Mouse (Mus musculus) left cerebral cortex, postnatal 36 days (tissue): ENCODE data around the gene Coq7. TPM values are rescaled to one million over a fixed set of nuclear protein-coding genes. Genes with fewer than 3 reads are reported as not detected.

Source experiments
- DNase-seq, 2 experiments: peaks; one replicate each; pipeline ENCODE4 v3.0.0; 2021 to 2022; ENCODE audit warnings: low spot score in 2 of 2, mixed read lengths in 1 of 2
- intact Hi-C: fragments of 180-260 bp; cut with DNase I; formaldehyde crosslinking; loops from one replicate; pipeline ENCODE4 v1.15.1; 2025
- total RNA-seq, 2 experiments: library from RNA; stranded (reverse); gene quantifications; 2 replicates each; pipeline ENCODE4 v1.2.3; 2021

Gene Coq7
- total RNA-seq = 10 to 100 TPM; 30.8 to 37.6 TPM

DNA sequence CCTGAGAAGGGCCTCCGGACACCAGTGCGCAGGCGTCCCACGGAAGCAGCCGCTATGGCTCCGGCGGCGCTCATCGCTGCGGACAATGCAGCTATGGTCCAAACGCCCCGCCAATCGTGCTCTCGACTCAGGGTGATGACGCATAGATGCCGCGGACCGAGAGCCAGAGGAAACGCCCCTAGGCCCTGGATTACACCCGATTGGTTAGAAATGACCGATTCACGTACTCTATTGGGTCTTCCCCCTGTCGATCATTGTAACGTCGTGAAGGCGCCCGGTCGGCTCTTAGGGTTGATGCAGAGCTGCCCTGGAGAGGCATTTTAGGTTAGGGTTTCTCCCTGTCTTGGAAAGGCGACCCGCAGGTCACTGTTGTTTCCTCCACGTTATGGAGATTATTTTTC, at the start of gene Coq7:
Coq7 (minus strand) TSS at position 179 of the 401 bp plus-strand sequence.
- intact Hi-C loops = no loop called here

GRCm38 (mm10) chr7:118579938-118580337, 46.8 kb upstream of the Coq7 start:
- no peak for DNase-seq
- intact Hi-C loops = no loop called here

More for the DNA sequence above, at the start of gene Coq7:
- DNase-seq = peak; percentile 93 to 96

DNA sequence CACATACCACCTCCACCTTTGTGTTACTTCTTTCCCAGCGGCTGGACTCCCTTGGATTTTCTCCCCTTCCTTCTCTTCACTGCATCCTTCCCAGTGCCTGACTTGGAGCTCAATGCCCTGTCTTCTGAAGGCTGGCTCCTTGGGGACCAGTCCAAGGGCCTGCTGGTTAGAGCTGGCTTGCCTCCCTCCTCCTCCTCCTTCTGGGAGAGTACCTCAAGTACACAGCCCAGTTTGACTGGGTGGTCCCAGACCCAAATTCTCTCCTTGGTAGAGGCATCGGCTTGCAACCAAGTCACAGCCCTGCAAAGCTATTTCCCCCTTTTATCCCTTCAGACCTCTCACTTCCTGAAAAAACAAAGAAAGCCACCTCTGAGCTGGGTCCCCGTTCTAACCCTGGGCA, 45.1 kb upstream of the Coq7 start:
- DNase-seq = no peak
- intact Hi-C loops = no loop called here

- intact Hi-C loops = no loop called here
- DNase-seq = no peak
Observed at GRCm38 (mm10) chr7:118572039-118572438, 38.9 kb upstream of the Coq7 start.

GRCm38 (mm10) chr7:118571350-118571749, 38.2 kb upstream of the Coq7 start:
- DNase-seq = no peak
- intact Hi-C loops = no loop called here

- no peak for DNase-seq
- intact Hi-C loops = no loop called here
Observed at GRCm38 (mm10) chr7:118569121-118569543, 36.0 kb upstream of the Coq7 start.

DNA sequence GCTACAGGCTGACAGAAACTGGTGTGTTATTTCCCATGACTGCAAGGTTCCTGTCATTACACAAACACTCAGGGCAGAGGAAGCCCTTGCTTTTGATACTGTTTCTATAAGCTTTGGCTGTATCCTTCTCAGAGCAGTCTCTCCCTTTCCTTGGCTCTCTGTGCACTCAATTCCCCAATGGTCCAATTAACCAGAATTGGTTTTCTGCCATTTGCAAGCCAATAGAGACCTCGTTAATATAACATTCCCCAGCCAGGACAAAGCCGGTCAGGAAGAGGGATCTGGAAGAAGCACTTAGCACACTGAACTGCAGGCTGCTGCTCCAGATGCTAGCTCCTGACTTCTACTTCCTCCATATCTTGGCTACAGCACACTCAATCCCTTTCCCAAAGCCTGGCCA, 21.1 kb upstream of the Coq7 start:
- no peak for DNase-seq

DNA sequence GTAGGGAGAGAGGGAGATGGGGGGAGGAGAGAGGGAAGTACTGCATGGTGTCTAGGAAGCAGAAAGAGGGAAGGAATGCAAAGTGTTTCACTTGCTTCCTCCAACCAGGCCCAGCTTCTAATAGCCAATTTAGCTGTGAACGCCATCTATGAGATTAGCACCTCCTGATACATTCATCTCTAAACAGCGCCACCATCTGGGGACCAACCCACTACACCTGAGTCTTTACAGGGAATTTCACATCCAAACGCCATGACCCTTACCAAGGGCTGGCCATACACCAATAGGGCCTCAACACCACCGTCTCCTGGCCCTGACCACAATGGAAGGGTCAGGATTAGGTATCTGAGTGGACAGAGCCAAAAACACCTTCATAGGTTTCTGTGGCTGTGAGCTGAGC, 20.7 kb upstream of the Coq7 start:
- intact Hi-C loops = no loop called here
- no peak for DNase-seq

More for the DNA sequence above, 21.1 kb upstream of the Coq7 start:
- intact Hi-C loops = no loop called here

GRCm38 (mm10) chr7:118547451-118547850, 14.3 kb upstream of the Coq7 start:
- DNase-seq = no peak
- intact Hi-C loops = no loop called here

- DNase-seq = no peak
- intact Hi-C loops = no loop called here
Observed at GRCm38 (mm10) chr7:118544128-118544527, 11.0 kb upstream of the Coq7 start.

DNA sequence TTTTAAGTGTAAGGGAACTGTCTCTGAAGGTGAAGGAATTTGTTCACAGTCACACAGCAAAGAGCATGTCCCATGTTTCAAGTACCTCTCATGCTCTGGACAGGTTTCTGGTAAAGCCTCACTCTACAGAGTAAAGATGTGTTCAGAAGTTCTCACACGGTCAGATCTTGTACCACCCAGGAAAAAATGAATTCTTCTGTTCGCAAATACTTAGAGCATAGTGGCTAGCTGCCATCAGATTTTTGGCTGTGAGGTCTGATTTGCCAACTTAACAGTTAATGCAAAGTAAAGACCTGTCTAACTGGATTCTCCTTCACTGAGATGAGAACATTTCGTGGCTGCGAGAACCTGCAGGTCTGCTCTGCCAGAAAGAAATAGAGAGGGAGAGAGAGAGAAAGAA, 1.9 kb upstream of the Coq7 start:
- intact Hi-C loops = no loop called here
- no peak for DNase-seq

- intact Hi-C loops = no loop called here
Observed at GRCm38 (mm10) chr7:118534326-118534725, 1.2 kb upstream of the Coq7 start.

GRCm38 (mm10) chr7:118532519-118533177, 508 bp downstream of the Coq7 start:
- DNase-seq = peak; percentile 95 to 97
- intact Hi-C loops = no loop called here

More at GRCm38 (mm10) chr7:118534326-118534725, 1.2 kb upstream of the Coq7 start:
- no peak for DNase-seq

DNA sequence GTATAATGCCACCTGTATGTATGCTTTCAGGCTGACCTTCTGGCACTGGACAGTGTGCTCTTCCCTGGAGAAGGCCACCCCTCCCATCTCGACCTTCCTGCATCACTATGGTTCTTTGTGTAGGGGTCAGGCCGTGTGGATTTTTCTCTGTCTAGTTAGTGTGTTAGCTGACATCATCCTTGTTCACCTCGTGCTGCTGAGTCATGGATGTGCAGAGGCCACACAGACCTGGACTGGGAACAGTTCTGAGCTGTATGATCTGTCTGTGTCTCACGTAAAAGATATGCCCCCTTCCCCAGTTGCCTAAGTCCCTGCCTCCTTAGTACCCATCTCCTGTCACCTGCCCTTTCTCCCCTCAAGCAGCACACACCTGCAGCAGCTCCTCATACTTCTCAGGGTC, 6.2 kb downstream of the Coq7 start:
- intact Hi-C loops = no loop called here
- no peak for DNase-seq

- intact Hi-C loops = no loop called here
- no peak for DNase-seq
Observed at GRCm38 (mm10) chr7:118522077-118522476, 11.1 kb downstream of the Coq7 start.

DNA sequence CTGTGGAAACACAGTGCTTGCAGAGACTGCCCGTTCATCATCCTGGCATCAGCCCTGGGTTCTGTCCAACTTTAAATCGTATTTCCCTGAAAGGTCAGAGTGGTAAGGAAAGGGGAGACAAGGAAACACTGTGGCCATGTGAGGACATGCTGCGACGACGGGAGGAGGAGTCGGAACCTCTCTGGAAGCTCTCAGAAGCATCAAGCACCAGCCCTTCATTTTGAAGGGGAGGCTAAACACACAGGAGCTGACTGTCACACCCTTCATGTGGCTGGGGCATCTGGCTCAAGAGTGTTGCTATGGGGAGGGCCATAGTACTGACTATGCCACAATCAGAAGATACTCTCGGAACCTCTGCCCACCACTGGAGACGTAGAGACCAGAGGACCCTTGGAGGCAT, 13.5 kb downstream of the Coq7 start:
- no peak for DNase-seq
- intact Hi-C loops = no loop called here

DNA sequence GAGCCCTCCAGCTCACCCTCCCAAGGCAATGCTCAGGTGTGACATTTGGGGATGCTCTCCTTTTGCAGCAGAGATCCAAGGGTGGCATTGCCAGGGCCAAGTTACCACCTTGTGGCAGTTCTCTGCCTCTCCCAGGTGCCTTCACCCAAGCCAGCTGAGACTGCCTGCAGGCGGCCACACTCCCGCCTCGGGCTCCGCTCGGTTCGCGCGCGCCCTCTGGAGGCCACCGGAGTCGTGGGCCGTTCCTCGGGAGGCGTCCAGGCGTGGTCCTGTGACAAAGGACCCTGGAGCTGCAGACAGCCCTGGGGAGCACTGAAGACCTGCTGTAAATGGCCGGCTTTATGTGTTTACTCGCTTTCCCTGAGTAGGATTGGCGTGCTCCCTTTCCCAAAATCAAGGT, 14.5 kb downstream of the Coq7 start:
- peak; percentile 62 to 67 for DNase-seq
- intact Hi-C loops = loop anchor here (1.0 kb wide), 2 partner anchors 70 to 214 kb away; partner anchors contain the start of gene Syt17

- intact Hi-C loops = loop anchor here (1.0 kb wide), 2 partner anchors 70 to 214 kb away; partner anchors contain the start of gene Syt17
Observed at GRCm38 (mm10) chr7:118517819-118518218, 15.3 kb downstream of the Coq7 start.

GRCm38 (mm10) chr7:118508556-118508955, 24.6 kb downstream of the Coq7 start:
- intact Hi-C loops = no loop called here
- no peak for DNase-seq

More at GRCm38 (mm10) chr7:118517819-118518218, 15.3 kb downstream of the Coq7 start:
- DNase-seq = no peak

- intact Hi-C loops = no loop called here
- DNase-seq = no peak
Observed at GRCm38 (mm10) chr7:118503844-118504243, 29.3 kb downstream of the Coq7 start.

- intact Hi-C loops = no loop called here
- DNase-seq = no peak
Observed at GRCm38 (mm10) chr7:118502333-118502732, 30.8 kb downstream of the Coq7 start.
